Comparison of ENCODE assay signal across 9 mouse cellular contexts in the genomic region with DNA sequence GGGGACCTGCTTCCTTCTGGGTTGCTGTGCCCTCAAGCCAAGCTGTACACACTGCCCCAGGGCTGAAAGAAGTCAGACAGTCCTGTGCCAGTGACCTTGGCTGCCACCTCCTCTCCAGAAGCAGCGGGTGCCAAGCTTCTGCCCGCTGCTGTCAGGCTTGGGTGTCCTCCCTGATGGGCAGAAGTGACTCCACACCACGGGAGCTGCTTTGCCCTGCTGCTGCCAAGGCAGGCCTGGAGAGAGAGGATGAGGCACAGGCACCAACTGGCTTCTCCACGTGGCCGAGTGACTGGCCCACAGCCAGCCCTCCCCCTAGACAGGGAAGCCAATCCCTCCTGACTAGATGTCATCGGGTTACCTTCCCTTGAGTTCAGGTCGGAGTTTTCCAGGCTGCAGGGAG.
DNase-seq lines count a peak whose midpoint lies in the region; ATAC-seq and TF ChIP-seq lines count a peak whose summit lies in the region.
"Had no signal": no experiment of that assay in that cellular context is flagged by ENCODE, and none has a peak within 500 bp of the region (broad histone marks: within the 10 kb centered on the region; RNA-seq: fewer than 3 reads in every experiment).

No protein-coding gene starts in this region.

- no peak overlapping the region for H3K4me2 ChIP-seq in liver, postnatal 0 days (ENCODE audit: low read depth, low read length)
- H3K4me2 ChIP-seq in intestine, postnatal 0 days (replicated peaks; ENCODE audit: low read depth) = no peak overlapping the region
- no peak overlapping the region for H3K4me2 ChIP-seq in midbrain, embryonic 11.5 days
- H3K4me2 ChIP-seq: limb, embryonic 15.5 days had no signal

- no peak overlapping the region for H3K9ac ChIP-seq in liver, adult 2 months (ENCODE audit: low read depth, low read length)
- no peak overlapping the region for H3K9ac ChIP-seq in liver, postnatal 0 days (replicated peaks)
- H3K9ac ChIP-seq in intestine, postnatal 0 days (ENCODE audit: low read depth, low read length) = no peak overlapping the region
- no peak overlapping the region for H3K9ac ChIP-seq in midbrain, embryonic 11.5 days (ENCODE audit: low read length)
- H3K9ac ChIP-seq: limb, embryonic 15.5 days had no signal

- intact Hi-C loops in heart, postnatal 10 days (cut with DNase I) = no loop called here

- no peak for TF ChIP-seq EP300 in liver, postnatal 0 days (IDR thresholded peaks at IDR 0.05; ENCODE audit: low read depth)

- H3K4me1 ChIP-seq in liver, adult 2 months (ENCODE audit: control insufficient read depth, insufficient read depth, low read length) = peaks cover 19% of the 10 kb centered on the region
- no peaks in the 10 kb centered on the region for H3K4me1 ChIP-seq in liver, postnatal 0 days (ENCODE audit: insufficient read depth)
- H3K4me1 ChIP-seq in embryonic facial prominence, embryonic 10.5 days = peaks cover 17% of the 10 kb centered on the region
- H3K4me1 ChIP-seq in intestine, postnatal 0 days (replicated peaks; ENCODE audit: control insufficient read depth, insufficient read depth, low read length) = no peaks in the 10 kb centered on the region
- no peaks in the 10 kb centered on the region for H3K4me1 ChIP-seq in midbrain, embryonic 11.5 days (ENCODE audit: control insufficient read depth, insufficient read depth, low read length)

- peak; percentile 66 for DNase-seq in liver, adult 2 months (ENCODE audit: extremely low read depth, low read depth, low spot score)
- no peak for DNase-seq in liver, postnatal 0 days
- DNase-seq in adrenal gland, postnatal 14 days = peak; percentile 84
- DNase-seq in embryonic facial prominence, embryonic 10.5 days (ENCODE audit: low spot score) = no peak
- DNase-seq in heart, postnatal 10 days = peak; percentile 86 to 89
- DNase-seq in embryo, embryonic 11 days = no peak
- DNase-seq in midbrain, embryonic 11.5 days (ENCODE audit: low spot score, missing footprints) = no peak

- TF ChIP-seq POLR2A in liver, adult 2 months (IDR thresholded peaks at IDR 0.05; ENCODE audit: extremely low read depth, insufficient read depth, low read length) = no peak

- H3K4me3 ChIP-seq in liver, adult 2 months (ENCODE audit: insufficient read depth, low read depth, low read length) = no peak overlapping the region
- H3K4me3 ChIP-seq in liver, postnatal 0 days (ENCODE audit: low read depth, low read length) = no peak overlapping the region
- no peak overlapping the region for H3K4me3 ChIP-seq in embryonic facial prominence, embryonic 10.5 days
- no peak overlapping the region for H3K4me3 ChIP-seq in intestine, postnatal 0 days (ENCODE audit: low read depth, low read length)
- no peak overlapping the region for H3K4me3 ChIP-seq in midbrain, embryonic 11.5 days (ENCODE audit: low read depth, low read length)
- H3K4me3 ChIP-seq: limb, embryonic 15.5 days had no signal

- TF ChIP-seq CTCF in liver, adult 2 months (IDR thresholded peaks at IDR 0.05; ENCODE audit: low read depth, low read length) = no peak
- no peak for TF ChIP-seq CTCF in liver, postnatal 0 days (IDR thresholded peaks at IDR 0.05; ENCODE audit: low read depth)
- no peak for TF ChIP-seq CTCF in intestine, postnatal 0 days (IDR thresholded peaks at IDR 0.05; ENCODE audit: low read depth)

- 14% methylated on average over 7 of the region's 7 CpGs for WGBS in liver, adult 2 months
- WGBS in liver, postnatal 0 days (ENCODE audit: insufficient replicate concordance) = 41% methylated on average over 7 of the region's 7 CpGs
- WGBS in embryonic facial prominence, embryonic 10.5 days = 55% methylated on average over 7 of the region's 7 CpGs
- 43% methylated on average over 7 of the region's 7 CpGs for WGBS in intestine, postnatal 0 days
- 56% methylated on average over 7 of the region's 7 CpGs for WGBS in midbrain, embryonic 11.5 days

- no peaks in the 10 kb centered on the region for H3K36me3 ChIP-seq in liver, adult 2 months (ENCODE audit: control insufficient read depth, insufficient read depth, low read length)
- H3K36me3 ChIP-seq in liver, postnatal 0 days (replicated peaks; ENCODE audit: insufficient read depth, low read length) = no peaks in the 10 kb centered on the region
- H3K36me3 ChIP-seq in embryonic facial prominence, embryonic 10.5 days (replicated peaks) = no peaks in the 10 kb centered on the region
- H3K36me3 ChIP-seq in intestine, postnatal 0 days (ENCODE audit: control insufficient read depth, insufficient read depth) = no peaks in the 10 kb centered on the region
- no peaks in the 10 kb centered on the region for H3K36me3 ChIP-seq in midbrain, embryonic 11.5 days (ENCODE audit: control insufficient read depth, insufficient read depth, low read length)
- H3K36me3 ChIP-seq: limb, embryonic 15.5 days had no signal

- no peak for ATAC-seq in liver, postnatal 0 days
- no peak for ATAC-seq in intestine, postnatal 0 days
- ATAC-seq in midbrain, embryonic 11.5 days (ENCODE audit: low FRiP score) = no peak

- H3K9me3 ChIP-seq in liver, postnatal 0 days (ENCODE audit: low read length) = no peaks in the 10 kb centered on the region
- H3K9me3 ChIP-seq in embryonic facial prominence, embryonic 10.5 days = no peaks in the 10 kb centered on the region
- no peaks in the 10 kb centered on the region for H3K9me3 ChIP-seq in intestine, postnatal 0 days (ENCODE audit: control insufficient read depth)
- no peaks in the 10 kb centered on the region for H3K9me3 ChIP-seq in midbrain, embryonic 11.5 days (ENCODE audit: control insufficient read depth, low read length)
- H3K9me3 ChIP-seq: limb, embryonic 15.5 days had no signal

- no peak overlapping the region for H3K27ac ChIP-seq in liver, adult 2 months (replicated peaks; ENCODE audit: insufficient read depth, low read depth, low read length)
- H3K27ac ChIP-seq in liver, postnatal 0 days (ENCODE audit: low read depth) = no peak overlapping the region
- 0 out of 2 replicates have a peak overlapping the region, but pooled peaks have one; percentile 26 for H3K27ac ChIP-seq in embryonic facial prominence, embryonic 10.5 days (replicated peaks)
- no peak overlapping the region for H3K27ac ChIP-seq in intestine, postnatal 0 days (ENCODE audit: low read depth, low read length)
- H3K27ac ChIP-seq in midbrain, embryonic 11.5 days (ENCODE audit: low read depth, low read length) = no peak overlapping the region
- H3K27ac ChIP-seq: limb, embryonic 15.5 days had no signal

- no peaks in the 10 kb centered on the region for H3K27me3 ChIP-seq in liver, adult 2 months (ENCODE audit: control insufficient read depth, insufficient read depth, low read length)
- H3K27me3 ChIP-seq in liver, postnatal 0 days (ENCODE audit: insufficient read depth, low read length) = no peaks in the 10 kb centered on the region
- H3K27me3 ChIP-seq in embryonic facial prominence, embryonic 10.5 days (replicated peaks; ENCODE audit: low read depth, poor library complexity, severe bottlenecking) = no peaks in the 10 kb centered on the region
- H3K27me3 ChIP-seq in intestine, postnatal 0 days (replicated peaks; ENCODE audit: control insufficient read depth, insufficient read depth, low read length) = no peaks in the 10 kb centered on the region
- no peaks in the 10 kb centered on the region for H3K27me3 ChIP-seq in midbrain, embryonic 11.5 days (ENCODE audit: control insufficient read depth, insufficient read depth, low read length)
- H3K27me3 ChIP-seq: limb, embryonic 15.5 days had no signal

- H3K79me2 ChIP-seq in liver, adult 2 months (ENCODE audit: control insufficient read depth, insufficient read depth, low read length) = no peaks in the 10 kb centered on the region

Comparison
In these comparisons a context has a peak if more than half of its experiments do, and no peak if none do; other contexts are left out.
1. DNase-seq: peak in liver, adult 2 months (single experiment), adrenal gland, postnatal 14 days (single experiment) and heart, postnatal 10 days (2 of 2); none in liver, postnatal 0 days (single experiment), embryonic facial prominence, embryonic 10.5 days (single experiment), embryo, embryonic 11 days (single experiment) and midbrain, embryonic 11.5 days (single experiment).